ENCODE assay signal across 8 mouse cellular contexts in the genomic region with DNA sequence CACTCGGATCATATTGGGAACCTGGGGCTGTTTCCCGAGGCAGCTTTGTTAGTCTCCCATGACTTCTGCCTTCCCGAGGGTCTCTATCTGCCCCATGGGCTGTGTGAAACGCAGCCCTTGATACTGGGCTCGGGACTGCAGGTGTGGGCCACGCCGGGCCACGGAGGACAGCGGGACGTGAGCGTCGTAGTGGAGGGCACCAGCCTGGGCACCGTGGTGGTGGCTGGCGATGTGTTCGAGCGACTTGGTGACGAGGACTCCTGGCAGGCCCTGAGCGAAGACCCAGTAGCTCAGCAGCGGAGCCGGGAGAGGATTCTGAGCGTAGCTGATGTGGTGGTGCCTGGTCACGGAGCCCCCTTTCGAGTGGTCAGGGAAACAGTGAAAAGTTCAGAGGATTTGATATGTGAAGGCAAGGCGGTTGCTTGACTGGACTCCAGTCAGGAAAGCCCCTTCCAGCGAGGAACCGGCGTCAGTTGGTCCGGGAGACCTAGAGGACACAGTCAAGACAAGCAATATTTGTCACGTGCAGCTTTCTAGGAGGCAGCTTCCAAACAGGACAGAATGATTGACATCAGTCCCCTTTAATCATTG. TPM values are rescaled to one million over a fixed set of nuclear protein-coding genes. Genes with fewer than 3 reads are reported as not detected.
DNase-seq lines count a peak whose midpoint lies in the region.

No protein-coding gene starts in this region.

- H3K36me3 ChIP-seq in heart, embryonic 10.5 days, result peaks cover 29% of the 10 kb centered on the region

- WGBS in heart, embryonic 10.5 days, result 1% methylated on average over 29 of the region's 29 CpGs

- peak overlapping the region; percentile 87 for H3K4me3 ChIP-seq in heart, embryonic 10.5 days

- peak; percentile 55 for DNase-seq in adrenal gland, postnatal 14 days
- DNase-seq in adrenal gland, postnatal 4 days (ENCODE audit: low spot score in 2 of 2), result no peak
- DNase-seq in urinary bladder, postnatal 25 days (ENCODE audit: low spot score), result peak; percentile 31
- DNase-seq in urinary bladder, adult 2 months (ENCODE audit: low spot score), result no peak
- DNase-seq in heart, embryonic 10.5 days (ENCODE audit: low spot score), result peak; percentile 79
- DNase-seq in kidney, postnatal 14 days, result peak; percentile 42
- peak; percentile 37 for DNase-seq in lung, postnatal 10 days
- DNase-seq in right cerebral cortex, adult 2 months (ENCODE audit: low spot score in 2 of 2), result peak; percentile 37 to 47

- H3K9me3 ChIP-seq in heart, embryonic 10.5 days, result no peaks in the 10 kb centered on the region

- H3K27ac ChIP-seq in heart, embryonic 10.5 days, result peak overlapping the region; percentile 96

- H3K4me1 ChIP-seq in heart, embryonic 10.5 days, result 0 out of 2 replicates have a peak, but pooled peaks cover 10% of the 10 kb centered on the region

- H3K27me3 ChIP-seq in heart, embryonic 10.5 days (ENCODE audit: insufficient read depth, poor library complexity, severe bottlenecking), result no peaks in the 10 kb centered on the region

RNA-seq across cellular contexts. Expression of a gene that starts 0.7 kb away (rescaled TPM):
- 7.0 and 8.9 TPM in 2 replicates for total RNA-seq in adrenal gland, postnatal 14 days (2021)
- 10 to 100 TPM in 1 of 2 experiments, 1 to 10 TPM in 1; 9.9 to 10.2 TPM for total RNA-seq in adrenal gland, postnatal 4 days (2021)
- 5.3 and 5.8 TPM in 2 replicates for polyA plus RNA-seq in urinary bladder, adult 2 months (2012; rRNA removed)
- polyA plus RNA-seq in heart, embryonic 10.5 days (2016; fragmentation: Nextera tagmentation; extraction: Ambion mirVana), result 5.6 and 6.6 TPM in 2 replicates

RNA-seq across cellular contexts. Expression of a gene that starts 7.6 kb away (rescaled TPM):
- total RNA-seq in adrenal gland, postnatal 14 days (2021), result 20.8 and 22.3 TPM in 2 replicates
- total RNA-seq in adrenal gland, postnatal 4 days (2021), result 10 to 100 TPM; 29.9 to 31.1 TPM
- polyA plus RNA-seq in urinary bladder, adult 2 months (2012; rRNA removed), result 22.1 and 24.2 TPM in 2 replicates
- polyA plus RNA-seq in heart, embryonic 10.5 days (2016; fragmentation: Nextera tagmentation; extraction: Ambion mirVana), result 31.6 and 46.9 TPM in 2 replicates

RNA-seq across cellular contexts. Expression of a gene that starts 7.6 kb away (rescaled TPM):
- total RNA-seq in adrenal gland, postnatal 14 days (2021), result 35.2 and 35.5 TPM in 2 replicates
- total RNA-seq in adrenal gland, postnatal 4 days (2021), result 10 to 100 TPM; 35.6 to 39.2 TPM
- 39.4 and 47.3 TPM in 2 replicates for polyA plus RNA-seq in urinary bladder, adult 2 months (2012; rRNA removed)
- 89.3 and 113 TPM in 2 replicates for polyA plus RNA-seq in heart, embryonic 10.5 days (2016; fragmentation: Nextera tagmentation; extraction: Ambion mirVana)

RNA-seq across cellular contexts. Expression of a gene that starts 22.6 kb away (rescaled TPM):
- total RNA-seq in adrenal gland, postnatal 14 days (2021), result 50.3 and 52.2 TPM in 2 replicates
- 100 to 1,000 TPM; 102 to 116 TPM for total RNA-seq in adrenal gland, postnatal 4 days (2021)
- 26.9 and 29.7 TPM in 2 replicates for polyA plus RNA-seq in urinary bladder, adult 2 months (2012; rRNA removed)
- polyA plus RNA-seq in heart, embryonic 10.5 days (2016; fragmentation: Nextera tagmentation; extraction: Ambion mirVana), result 189 and 225 TPM in 2 replicates

RNA-seq across cellular contexts. Expression of a gene that starts 23.0 kb away (rescaled TPM):
- total RNA-seq in adrenal gland, postnatal 14 days (2021), result 21.4 and 24.2 TPM in 2 replicates
- total RNA-seq in adrenal gland, postnatal 4 days (2021), result 10 to 100 TPM; 46.0 to 47.2 TPM
- polyA plus RNA-seq in urinary bladder, adult 2 months (2012; rRNA removed), result 29.6 and 31.1 TPM in 2 replicates
- 13.4 and 15.0 TPM in 2 replicates for polyA plus RNA-seq in heart, embryonic 10.5 days (2016; fragmentation: Nextera tagmentation; extraction: Ambion mirVana)

Comparison
In these comparisons a context has a peak if more than half of its experiments do, and no peak if none do; other contexts are left out.
1. DNase-seq: peak in adrenal gland, postnatal 14 days (single experiment), urinary bladder, postnatal 25 days (single experiment), heart, embryonic 10.5 days (single experiment), kidney, postnatal 14 days (single experiment), lung, postnatal 10 days (single experiment) and right cerebral cortex, adult 2 months (2 of 2); none in adrenal gland, postnatal 4 days (0 of 2) and urinary bladder, adult 2 months (single experiment).